Mouse (Mus musculus) heart, adult 2 months (tissue): ENCODE data around the gene Dnah3.

Source experiments
- CTCF ChIP-seq: fragments of 200-600 bp; IDR thresholded peaks from 2 replicates; pipeline ENCODE4 v1.8.1; 2022; ENCODE audit warnings: antibody characterized with exemption, mild to moderate bottlenecking, moderate library complexity
- POLR2A ChIP-seq: fragments of 200-500 bp; IDR thresholded peaks from 2 replicates; pipeline ENCODE4 v1.6.1; 2011; ENCODE audit warnings: mild to moderate bottlenecking, low read depth, low read length, control low read depth; ENCODE audit not compliant: insufficient read depth

- TF ChIP-seq CTCF, result no peak
- no peak for TF ChIP-seq POLR2A
Observed at GRCm38 (mm10) chr7:120028669-120029068, 66.4 kb downstream of the Dnah3 start.
